ENCODE assay signal across 17 mouse cellular contexts in genomic region chr14:78534651-78535050, GRCm38 (mm10). TPM values are rescaled to one million over a fixed set of nuclear protein-coding genes. Genes with fewer than 3 reads are reported as not detected.
A peak's percentile ranks its signal among the peaks of the same experiment; 100 is the strongest.
DNase-seq lines count a peak whose midpoint lies in the region; ATAC-seq and TF ChIP-seq lines count a peak whose summit lies in the region.
"Had no signal": no experiment of that assay in that cellular context is flagged by ENCODE, and none has a peak within 500 bp of the region (broad histone marks: within the 10 kb centered on the region; RNA-seq: fewer than 3 reads in every experiment).

No protein-coding gene starts in this region.

- peak overlapping the region; percentile 69 for H3K4me2 ChIP-seq in hindbrain, embryonic 14.5 days (replicated peaks)
- no peak overlapping the region for H3K4me2 ChIP-seq in hindbrain, embryonic 11.5 days (replicated peaks; ENCODE audit: low read depth, low read length)
- peak overlapping the region; percentile 14; the same call in 1 of the 2 replicates for H3K4me2 ChIP-seq in neural tube, embryonic 12.5 days (replicated peaks)
- H3K4me2 ChIP-seq in myocyte (ENCODE audit: low read depth) = peak overlapping the region; percentile 93

- no peak for ATAC-seq in hindbrain, embryonic 14.5 days (ENCODE audit: low FRiP score)
- no peak for ATAC-seq in hindbrain, embryonic 11.5 days (ENCODE audit: low FRiP score)
- no peak for ATAC-seq in neural tube, embryonic 12.5 days (ENCODE audit: low FRiP score, low read depth)
- ATAC-seq: activated CD4-positive, CD25-positive, alpha-beta regulatory T cell, adult 4 months; forebrain, embryonic 14.5 days; Patski had no signal

- no peak overlapping the region for H3ac ChIP-seq in myocyte (ENCODE audit: control insufficient read depth, insufficient read length)

- no peak for TF ChIP-seq POLR2A in myocyte (IDR thresholded peaks at IDR 0.05; ENCODE audit: insufficient read length, low read depth)

- H3K79me2 ChIP-seq in myocyte (ENCODE audit: control insufficient read depth, insufficient read depth) = peaks cover 68% of the 10 kb centered on the region

- H3K4me3 ChIP-seq in hindbrain, embryonic 14.5 days (replicated peaks; ENCODE audit: low read length) = no peak overlapping the region
- H3K4me3 ChIP-seq in hindbrain, embryonic 11.5 days (ENCODE audit: low read depth, low read length) = no peak overlapping the region
- H3K4me3 ChIP-seq in neural tube, embryonic 12.5 days = no peak overlapping the region
- peak overlapping the region; percentile 58 for H3K4me3 ChIP-seq in myocyte

- peaks cover 42% of the 10 kb centered on the region for H3K4me1 ChIP-seq in hindbrain, embryonic 14.5 days (replicated peaks; ENCODE audit: control insufficient read depth, insufficient read depth, low read length)
- H3K4me1 ChIP-seq in hindbrain, embryonic 11.5 days (replicated peaks; ENCODE audit: control insufficient read depth, insufficient read depth, low read length) = 0 out of 2 replicates have a peak, but pooled peaks cover 5% of the 10 kb centered on the region
- peaks cover 23% of the 10 kb centered on the region for H3K4me1 ChIP-seq in neural tube, embryonic 12.5 days

- H3K27me3 ChIP-seq in hindbrain, embryonic 14.5 days (ENCODE audit: control insufficient read depth, insufficient read depth, low read length) = no peaks in the 10 kb centered on the region
- no peaks in the 10 kb centered on the region for H3K27me3 ChIP-seq in hindbrain, embryonic 11.5 days (ENCODE audit: control insufficient read depth, insufficient read depth, low read length)
- H3K27me3 ChIP-seq in neural tube, embryonic 12.5 days (replicated peaks) = no peaks in the 10 kb centered on the region
- no peaks in the 10 kb centered on the region for H3K27me3 ChIP-seq in myocyte (ENCODE audit: control insufficient read depth, insufficient read depth, insufficient read length)
- H3K27me3 ChIP-seq: heart, embryonic 12.5 days; Patski had no signal

- 94% methylated on average over 5 of the region's 5 CpGs for WGBS in hindbrain, embryonic 14.5 days
- WGBS in hindbrain, embryonic 11.5 days = 94% methylated on average over 5 of the region's 5 CpGs
- WGBS in neural tube, embryonic 12.5 days = 98% methylated on average over 5 of the region's 5 CpGs

- no peak overlapping the region for H3K27ac ChIP-seq in hindbrain, embryonic 14.5 days
- no peak overlapping the region for H3K27ac ChIP-seq in hindbrain, embryonic 11.5 days (ENCODE audit: low read depth, low read length)
- no peak overlapping the region for H3K27ac ChIP-seq in neural tube, embryonic 12.5 days

- no peaks in the 10 kb centered on the region for H3K36me3 ChIP-seq in hindbrain, embryonic 14.5 days (replicated peaks; ENCODE audit: control insufficient read depth, insufficient read depth)
- H3K36me3 ChIP-seq in hindbrain, embryonic 11.5 days (ENCODE audit: control insufficient read depth, insufficient read depth, low read length) = no peaks in the 10 kb centered on the region
- no peaks in the 10 kb centered on the region for H3K36me3 ChIP-seq in neural tube, embryonic 12.5 days
- H3K36me3 ChIP-seq in myocyte (ENCODE audit: control insufficient read depth, insufficient read depth) = no peaks in the 10 kb centered on the region
- H3K36me3 ChIP-seq: heart, embryonic 12.5 days had no signal

- H3K9me3 ChIP-seq in hindbrain, embryonic 14.5 days (ENCODE audit: control insufficient read depth, low read length) = no peaks in the 10 kb centered on the region
- no peaks in the 10 kb centered on the region for H3K9me3 ChIP-seq in hindbrain, embryonic 11.5 days (ENCODE audit: control insufficient read depth, low read length)
- H3K9me3 ChIP-seq in neural tube, embryonic 12.5 days = no peaks in the 10 kb centered on the region
- H3K9me3 ChIP-seq: heart, embryonic 12.5 days had no signal

- no peak overlapping the region for H3K9ac ChIP-seq in hindbrain, embryonic 14.5 days
- no peak overlapping the region for H3K9ac ChIP-seq in hindbrain, embryonic 11.5 days (ENCODE audit: low read depth, low read length)
- no peak overlapping the region for H3K9ac ChIP-seq in neural tube, embryonic 12.5 days

- DNase-seq in hindbrain, embryonic 14.5 days (ENCODE audit: low spot score) = no peak
- no peak for DNase-seq in hindbrain, embryonic 11.5 days (ENCODE audit: low spot score)
- no peak for DNase-seq in neural tube, embryonic 10.5 days (ENCODE audit: extremely low spot score, low spot score)
- no peak for DNase-seq in cerebellum, adult 18-20 months
- DNase-seq in embryo, embryonic 10 days (ENCODE audit: low spot score) = no peak
- DNase-seq: cerebellum, adult 9-11 months; kidney, adult 9 months; kidney, postnatal 4 days; lung, adult 2 months; right cerebral cortex, postnatal 25 days; thymus, postnatal 36 days had no signal

TF ChIP-seq in myocyte, 11 proteins besides CTCF, POLR2A, EP300 and RAD21:
- TF ChIP-seq MAX (IDR thresholded peaks at IDR 0.05; ENCODE audit: low read depth) = no peak
- TF ChIP-seq TCF12 (IDR thresholded peaks at IDR 0.05; ENCODE audit: insufficient read depth, poor library complexity, severe bottlenecking) = no peak
- no peak for TF ChIP-seq TCF3 (IDR thresholded peaks at IDR 0.05; ENCODE audit: insufficient read length, low read depth)
- no peak for TF ChIP-seq E2F4 (IDR thresholded peaks at IDR 0.05; ENCODE audit: insufficient read depth)

RNA-seq across cellular contexts. Expression of gene Akap11, which starts 2.0 kb away (rescaled TPM):
- 34.5 and 36.7 TPM in 2 replicates for polyA plus RNA-seq in hindbrain, embryonic 14.5 days (2014; fragmentation: Nextera tagmentation; extraction: Ambion mirVana)
- polyA plus RNA-seq in hindbrain, embryonic 11.5 days (2014; fragmentation: Nextera tagmentation; extraction: Ambion mirVana) = 21.9 and 25.7 TPM in 2 replicates
- polyA plus RNA-seq in neural tube, embryonic 12.5 days (2016; fragmentation: Nextera tagmentation; extraction: Ambion mirVana) = 35.8 and 36.8 TPM in 2 replicates
- polyA plus RNA-seq in myocyte (2012; fragmentation: generic; extraction: Trizol) = 11.4 TPM
